Mouse (Mus musculus) small intestine, adult 2 months (tissue): ENCODE measurements around the gene Apoa2. TPM values are rescaled to one million over a fixed set of nuclear protein-coding genes. Genes with fewer than 3 reads are reported as not detected.

Experiments
- H3K27ac ChIP-seq: fragments of 200-500 bp; 2 replicates; pipeline ENCODE4 v1.5.1; 2012; ENCODE audit warnings: low read depth, low read length, control low read depth, inconsistent platforms; ENCODE audit not compliant: insufficient read depth
- H3K27me3 ChIP-seq: fragments of 200-500 bp; 2 replicates; pipeline ENCODE4 v1.6.1; 2012; ENCODE audit warnings: mild to moderate bottlenecking, moderate library complexity, low read length, inconsistent platforms; ENCODE audit not compliant: control insufficient read depth, insufficient read depth
- H3K36me3 ChIP-seq: fragments of 200-500 bp; 2 replicates; pipeline ENCODE4 v1.6.1; 2012; ENCODE audit warnings: mild to moderate bottlenecking, low read length, control low read depth, inconsistent platforms; ENCODE audit not compliant: control insufficient read depth, insufficient read depth
- H3K4me1 ChIP-seq: fragments of 200-500 bp; 2 replicates; pipeline ENCODE4 v1.6.1; 2012; ENCODE audit warnings: low read length, inconsistent platforms, mixed read lengths; ENCODE audit not compliant: control insufficient read depth, insufficient read depth, insufficient read length
- H3K4me3 ChIP-seq: fragments of 200-500 bp; 2 replicates; pipeline ENCODE4 v1.5.1; 2012; ENCODE audit warnings: low read depth, mild to moderate bottlenecking, control low read depth, inconsistent platforms, low read length, moderate library complexity
- CTCF ChIP-seq: fragments of 200-500 bp; IDR thresholded peaks from 2 replicates; pipeline ENCODE4 v1.5.1; 2012; ENCODE audit warnings: low read depth, mild to moderate bottlenecking, control low read depth, inconsistent platforms, low read length, moderate library complexity, mixed read lengths; ENCODE audit not compliant: insufficient replicate concordance, insufficient read length; ENCODE audit errors: extremely low read depth
- POLR2A ChIP-seq: fragments of 200-500 bp; IDR thresholded peaks from 2 replicates; pipeline ENCODE4 v1.6.1; 2012; ENCODE audit warnings: low read depth, mild to moderate bottlenecking, control low read depth, inconsistent platforms, low read length, moderate library complexity
- WGBS: fragments of 180-500 bp; shearing (Covaris S2); methylation state at CpG from one replicate; pipeline ENCODE4 v1.1.7; 2018; 5-methylcytosine and 5-hydroxymethylcytosine counted together
- polyA plus RNA-seq: library from polyadenylated mRNA; depleted of rRNA; stranded (reverse); fragments of >200 nt; gene quantifications from 2 replicates; pipeline ENCODE4 v1.2.3, GENCODE M21; 2012; rRNA removed

Apoa2 gene
- polyA plus RNA-seq: 0.94 TPM in 1 of 2 replicates, not detected in the other

GRCm38 (mm10) chr1:171224857-171225256 is at the start of gene Apoa2:
Apoa2 (plus strand) TSS chr1:171225054.
- no peak within 1 kb of the TSS for H3K27ac ChIP-seq
- peaks cover 14% of the 10 kb centered on the region for H3K4me1 ChIP-seq
- TF ChIP-seq CTCF (no peak), POLR2A (no peak)
- peaks cover 5% of the 10 kb centered on the region; the same call in 1 of the 2 replicates for H3K36me3 ChIP-seq
- H3K27me3 ChIP-seq: no peaks in the 10 kb centered on the region
- WGBS: 78% methylated on average over 5 of the region's 5 CpGs
- no peak within 1 kb of the TSS for H3K4me3 ChIP-seq

GRCm38 (mm10) chr1:171179487-171180171 is 45.2 kb upstream of the Apoa2 start:
- H3K4me3 ChIP-seq: no peak overlapping the region
- no peaks in the 10 kb centered on the region for H3K36me3 ChIP-seq
- peaks cover 7% of the 10 kb centered on the region; the same call in 1 of the 2 replicates for H3K4me1 ChIP-seq
- 55% methylated on average over 5 of the region's 5 CpGs for WGBS
- no peak overlapping the region for H3K27ac ChIP-seq
- no peaks in the 10 kb centered on the region for H3K27me3 ChIP-seq
- TF ChIP-seq POLR2A (no peak), CTCF (no peak)

- TF ChIP-seq CTCF (no peak), POLR2A (no peak)
- H3K27ac ChIP-seq: no peak overlapping the region
Measured at GRCm38 (mm10) chr1:171183025-171183424, 41.8 kb upstream of the Apoa2 start.

GRCm38 (mm10) chr1:171183620-171184019 is 41.2 kb upstream of the Apoa2 start:
- Histone ChIP-seq H3K27ac (no peak overlapping the region), H3K36me3 (no peaks in the 10 kb centered on the region), H3K27me3 (no peaks in the 10 kb centered on the region), H3K4me1 (peaks cover 8% of the 10 kb centered on the region; the same call in 1 of the 2 replicates), H3K4me3 (no peak overlapping the region)
- WGBS: 58% methylated on average over 3 of the region's 3 CpGs
- no peak for TF ChIP-seq POLR2A
- no peak for TF ChIP-seq CTCF

More at GRCm38 (mm10) chr1:171183025-171183424, 41.8 kb upstream of the Apoa2 start:
- peaks cover 8% of the 10 kb centered on the region; the same call in 1 of the 2 replicates for H3K4me1 ChIP-seq
- no peaks in the 10 kb centered on the region for H3K36me3 ChIP-seq
- H3K27me3 ChIP-seq: no peaks in the 10 kb centered on the region
- WGBS: 91% methylated on average over 3 of the region's 3 CpGs
- no peak overlapping the region for H3K4me3 ChIP-seq

GRCm38 (mm10) chr1:171184314-171184713 is 40.5 kb upstream of the Apoa2 start:
- H3K4me3 ChIP-seq: no peak overlapping the region
- H3K27me3 ChIP-seq: no peaks in the 10 kb centered on the region
- TF ChIP-seq CTCF (peak; percentile 32; the same call in 1 of the 2 replicates), POLR2A (no peak)
- H3K27ac ChIP-seq: peak overlapping the region; percentile 37
- peaks cover 8% of the 10 kb centered on the region; the same call in 1 of the 2 replicates for H3K4me1 ChIP-seq
- no peaks in the 10 kb centered on the region for H3K36me3 ChIP-seq
- 8% methylated on average over 7 of the region's 7 CpGs for WGBS

GRCm38 (mm10) chr1:171185655-171186054 is 39.2 kb upstream of the Apoa2 start:
- H3K4me3 ChIP-seq: no peak overlapping the region
- H3K27ac ChIP-seq: no peak overlapping the region
- no peaks in the 10 kb centered on the region for H3K27me3 ChIP-seq
- 84% methylated on average over 8 of the region's 8 CpGs for WGBS
- TF ChIP-seq CTCF: no peak
- no peak for TF ChIP-seq POLR2A
- peaks cover 8% of the 10 kb centered on the region; the same call in 1 of the 2 replicates for H3K4me1 ChIP-seq
- H3K36me3 ChIP-seq: no peaks in the 10 kb centered on the region
